Mouse (Mus musculus): ENCODE results near the gene Polr3gl. TPM values are rescaled to one million over a fixed set of nuclear protein-coding genes. Genes with fewer than 3 reads are reported as not detected.

Gene Polr3gl
- polyA plus RNA-seq, 1 experiment from 2014 or later, result 35.8 TPM

DNA sequence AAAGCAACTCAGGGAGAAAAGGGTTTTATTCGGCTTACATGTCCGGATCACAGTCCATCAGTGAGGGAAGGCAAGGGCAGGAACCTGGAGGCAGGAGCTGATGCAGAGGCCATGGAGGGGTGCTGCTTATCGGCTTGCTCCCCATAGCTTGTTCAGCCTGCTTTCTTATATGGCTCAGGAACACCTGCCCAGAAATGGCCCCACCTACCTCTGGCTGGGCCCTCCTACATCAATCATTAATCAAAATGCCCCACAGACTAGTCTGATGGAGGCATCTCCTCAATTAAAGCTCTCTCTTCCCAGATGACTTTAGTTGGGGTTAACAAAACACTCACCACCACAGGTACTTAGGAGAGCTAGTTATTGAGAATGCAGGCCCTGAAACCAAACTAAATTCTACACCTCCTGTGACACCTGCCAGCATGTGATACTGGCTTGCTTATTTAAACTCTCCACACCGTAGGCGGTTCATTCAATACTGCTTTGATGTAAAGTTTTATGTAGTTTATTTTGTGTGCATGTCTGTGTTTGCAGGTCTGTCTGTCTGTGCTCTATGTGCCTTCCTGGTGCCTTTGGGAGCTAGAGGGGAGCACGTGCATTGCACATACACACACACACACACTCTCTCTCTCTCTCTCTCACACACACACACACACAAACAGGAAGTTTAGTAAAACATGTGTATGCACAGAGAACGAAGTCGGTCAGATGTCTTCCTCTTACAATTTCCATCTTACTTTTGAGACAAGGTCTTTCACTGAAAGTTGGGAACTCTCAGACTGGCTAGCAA, 27.1 kb downstream of the Polr3gl start:
- Histone ChIP-seq H3K36me3 (no peaks in the 10 kb centered on the region), H3K27me3 (no peaks in the 10 kb centered on the region), H3K4me1 (no peaks in the 10 kb centered on the region), H3K4me2 (replicated peaks) (no peak overlapping the region), H3K4me3 (no peak overlapping the region), H3K27ac (replicated peaks) (no peak overlapping the region), H3K9me3 (no peaks in the 10 kb centered on the region), H3K9ac (replicated peaks) (no peak overlapping the region)
- no peak for ATAC-seq (ENCODE audit: low FRiP score, low read depth)
- 90% methylated on average over 8 of the region's 8 CpGs for WGBS

DNA sequence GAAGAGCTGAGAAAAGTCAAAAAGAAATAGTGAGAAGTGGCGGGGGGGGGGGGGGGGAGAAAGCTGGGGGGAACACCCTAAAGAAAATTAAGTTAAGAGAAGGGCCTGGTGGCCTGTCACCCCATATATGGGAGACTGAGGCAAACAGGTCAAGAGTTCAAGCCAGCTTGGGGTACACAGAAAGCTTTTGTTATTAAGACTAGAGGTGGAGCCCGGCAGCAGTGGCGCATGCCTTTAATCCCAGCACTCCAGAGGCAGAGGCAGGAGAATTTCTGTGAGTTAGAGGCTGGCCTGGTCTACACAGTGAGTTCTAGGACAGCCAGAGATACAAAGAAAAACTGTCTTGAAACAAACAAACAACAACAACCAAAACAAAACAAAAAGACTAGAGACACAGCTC, 28.9 kb downstream of the Polr3gl start:
- H3K36me3 ChIP-seq, result peaks cover 14% of the 10 kb centered on the region
- peaks cover 14% of the 10 kb centered on the region for H3K4me1 ChIP-seq
- 85% methylated on average over 3 of the region's 3 CpGs for WGBS
- H3K9me3 ChIP-seq, result no peaks in the 10 kb centered on the region
- no peak overlapping the region for H3K4me3 ChIP-seq
- H3K27me3 ChIP-seq, result no peaks in the 10 kb centered on the region
- H3K4me2 ChIP-seq (replicated peaks), result no peak overlapping the region
- ATAC-seq (ENCODE audit: low FRiP score, low read depth), result no peak
- H3K9ac ChIP-seq (replicated peaks), result no peak overlapping the region
- no peak overlapping the region for H3K27ac ChIP-seq (replicated peaks)

DNA sequence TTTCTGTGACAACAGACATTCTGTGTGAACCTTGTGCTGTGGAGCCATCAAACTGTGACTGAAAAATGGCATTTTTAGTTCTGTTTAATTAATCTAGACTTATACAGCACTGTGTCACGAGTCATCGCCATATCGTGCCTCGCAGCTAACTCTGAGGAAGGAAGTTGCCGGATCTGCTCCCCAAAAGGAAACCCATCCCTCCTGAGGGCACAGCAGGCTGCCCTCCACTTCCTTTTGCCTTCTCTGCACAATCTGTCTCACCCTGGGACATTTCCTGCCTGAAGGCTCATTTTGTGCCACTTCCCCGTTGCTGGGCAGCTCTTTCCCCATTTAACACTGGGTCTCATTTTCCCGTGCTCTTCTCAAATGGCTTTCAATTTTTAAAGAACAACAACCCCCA, 29.3 kb downstream of the Polr3gl start:
- H3K9ac ChIP-seq (replicated peaks), result no peak overlapping the region
- H3K36me3 ChIP-seq, result peaks cover 19% of the 10 kb centered on the region
- no peak overlapping the region for H3K4me2 ChIP-seq (replicated peaks)
- no peaks in the 10 kb centered on the region for H3K27me3 ChIP-seq
- no peaks in the 10 kb centered on the region for H3K9me3 ChIP-seq
- no peak for ATAC-seq (ENCODE audit: low FRiP score, low read depth)
- peaks cover 19% of the 10 kb centered on the region for H3K4me1 ChIP-seq
- WGBS, result 83% methylated on average over 7 of the region's 7 CpGs
- no peak overlapping the region for H3K4me3 ChIP-seq
- no peak overlapping the region for H3K27ac ChIP-seq (replicated peaks)

DNA sequence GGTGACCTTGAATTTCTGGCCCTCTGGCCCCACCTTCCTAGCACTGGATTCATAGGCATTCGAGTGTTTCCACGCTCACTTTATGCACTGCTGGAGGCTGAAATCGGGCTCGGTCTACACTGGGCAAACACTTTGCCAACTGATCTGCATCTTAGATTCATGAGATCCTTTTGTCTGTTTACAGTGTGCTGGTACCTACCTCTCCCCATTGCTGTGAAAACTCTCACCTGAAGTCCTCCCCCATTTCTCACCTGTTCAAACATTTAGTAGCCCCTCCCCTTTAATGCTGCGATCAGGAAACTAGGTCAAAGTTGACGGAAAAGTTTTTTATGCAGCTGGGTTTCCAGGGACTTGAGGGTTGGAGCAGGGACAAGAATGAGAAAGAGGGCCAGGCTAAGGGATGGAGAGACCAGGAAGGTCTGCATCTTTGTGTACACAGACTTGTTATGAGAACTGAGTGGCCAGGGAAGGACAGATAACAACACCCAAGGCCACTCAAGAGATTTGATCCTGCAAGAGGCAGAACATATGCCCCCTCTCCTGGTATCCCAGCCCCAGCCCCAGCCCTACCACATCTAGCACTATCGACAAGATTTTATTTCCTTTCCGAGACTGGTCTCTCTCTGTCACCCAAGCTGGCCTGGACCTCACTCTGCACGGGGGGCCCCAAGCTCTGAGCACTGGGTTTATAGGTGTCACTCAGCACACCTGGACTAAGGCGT, 29.9 kb downstream of the Polr3gl start:
- H3K4me1 ChIP-seq, result peaks cover 24% of the 10 kb centered on the region
- 79% methylated on average over 10 of the region's 10 CpGs for WGBS
- H3K4me2 ChIP-seq (replicated peaks), result no peak overlapping the region
- H3K4me3 ChIP-seq, result no peak overlapping the region
- H3K36me3 ChIP-seq, result peaks cover 23% of the 10 kb centered on the region
- no peaks in the 10 kb centered on the region for H3K9me3 ChIP-seq
- no peak overlapping the region for H3K27ac ChIP-seq (replicated peaks)
- no peak for ATAC-seq (ENCODE audit: low FRiP score, low read depth)
- H3K27me3 ChIP-seq, result no peaks in the 10 kb centered on the region
- no peak overlapping the region for H3K9ac ChIP-seq (replicated peaks)

DNA sequence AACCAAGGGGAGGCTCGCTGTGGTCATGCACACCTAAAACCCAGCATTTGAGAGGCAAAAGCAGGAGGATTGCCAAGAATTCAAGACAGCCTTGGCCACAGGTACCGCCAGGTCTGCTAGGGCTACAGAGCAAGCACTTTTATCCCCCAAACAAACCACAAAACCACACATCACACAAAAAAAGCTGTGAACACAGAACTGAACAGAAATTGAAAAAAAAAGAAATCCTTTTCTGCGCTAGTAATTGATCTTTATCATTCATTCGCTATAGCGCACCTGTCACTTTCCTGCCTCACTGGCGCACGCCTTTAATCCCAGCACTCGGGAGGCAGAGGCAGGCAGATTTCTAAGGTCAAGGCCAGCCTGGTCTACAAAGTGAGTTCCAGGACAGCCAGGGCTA, 30.7 kb downstream of the Polr3gl start:
- no peaks in the 10 kb centered on the region for H3K9me3 ChIP-seq
- H3K4me2 ChIP-seq (replicated peaks), result no peak overlapping the region
- H3K36me3 ChIP-seq, result peaks cover 23% of the 10 kb centered on the region
- no peak overlapping the region for H3K27ac ChIP-seq (replicated peaks)
- ATAC-seq (ENCODE audit: low FRiP score, low read depth), result no peak
- no peaks in the 10 kb centered on the region for H3K27me3 ChIP-seq
- 97% methylated on average over 8 of the region's 8 CpGs for WGBS
- H3K9ac ChIP-seq (replicated peaks), result no peak overlapping the region
- peaks cover 31% of the 10 kb centered on the region for H3K4me1 ChIP-seq
- H3K4me3 ChIP-seq, result no peak overlapping the region

DNA sequence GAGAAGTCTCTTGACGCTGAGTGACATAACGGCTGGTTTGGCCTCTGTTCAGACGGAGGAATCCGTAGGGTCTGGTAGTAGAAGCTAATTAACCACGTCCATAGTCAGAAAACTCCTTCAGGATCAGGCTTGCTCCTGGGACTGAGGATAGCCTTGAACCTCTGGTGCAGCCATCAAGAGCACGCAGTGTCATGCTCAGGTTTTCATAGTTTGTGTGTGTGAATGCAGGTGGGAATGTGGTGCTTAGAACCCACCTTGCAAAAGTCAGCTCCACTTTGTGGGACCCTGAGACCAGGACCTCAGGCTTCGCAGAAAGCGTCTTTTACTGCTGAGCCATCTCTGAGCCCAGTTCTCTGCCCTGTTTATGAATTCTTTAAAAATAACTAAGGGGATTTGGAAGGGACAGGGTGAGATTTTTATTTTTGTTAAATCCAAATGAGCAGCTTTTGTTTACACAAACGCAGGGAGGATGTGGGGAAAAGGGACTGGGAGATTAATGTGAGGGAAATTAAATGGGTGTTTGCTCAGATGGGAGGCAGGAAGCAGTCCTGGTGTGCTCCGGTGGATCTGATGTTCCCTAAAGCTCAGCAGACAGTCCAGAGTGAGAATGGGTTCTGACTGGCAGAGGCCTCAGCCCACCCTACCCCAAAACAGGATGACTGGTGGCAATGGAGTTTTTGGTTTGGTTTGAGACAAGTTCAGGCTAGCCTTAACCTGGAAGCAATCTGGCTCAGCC, 31.9 kb downstream of the Polr3gl start:
- Histone ChIP-seq H3K27ac (replicated peaks) (0 out of 2 replicates have a peak overlapping the region, but pooled peaks have one; percentile 30), H3K36me3 (peaks cover 23% of the 10 kb centered on the region), H3K4me2 (replicated peaks) (no peak overlapping the region), H3K27me3 (no peaks in the 10 kb centered on the region), H3K4me3 (no peak overlapping the region), H3K4me1 (peaks cover 33% of the 10 kb centered on the region), H3K9me3 (no peaks in the 10 kb centered on the region), H3K9ac (replicated peaks) (no peak overlapping the region)
- 60% methylated on average over 10 of the region's 10 CpGs for WGBS
- ATAC-seq (ENCODE audit: low FRiP score, low read depth), result no peak

DNA sequence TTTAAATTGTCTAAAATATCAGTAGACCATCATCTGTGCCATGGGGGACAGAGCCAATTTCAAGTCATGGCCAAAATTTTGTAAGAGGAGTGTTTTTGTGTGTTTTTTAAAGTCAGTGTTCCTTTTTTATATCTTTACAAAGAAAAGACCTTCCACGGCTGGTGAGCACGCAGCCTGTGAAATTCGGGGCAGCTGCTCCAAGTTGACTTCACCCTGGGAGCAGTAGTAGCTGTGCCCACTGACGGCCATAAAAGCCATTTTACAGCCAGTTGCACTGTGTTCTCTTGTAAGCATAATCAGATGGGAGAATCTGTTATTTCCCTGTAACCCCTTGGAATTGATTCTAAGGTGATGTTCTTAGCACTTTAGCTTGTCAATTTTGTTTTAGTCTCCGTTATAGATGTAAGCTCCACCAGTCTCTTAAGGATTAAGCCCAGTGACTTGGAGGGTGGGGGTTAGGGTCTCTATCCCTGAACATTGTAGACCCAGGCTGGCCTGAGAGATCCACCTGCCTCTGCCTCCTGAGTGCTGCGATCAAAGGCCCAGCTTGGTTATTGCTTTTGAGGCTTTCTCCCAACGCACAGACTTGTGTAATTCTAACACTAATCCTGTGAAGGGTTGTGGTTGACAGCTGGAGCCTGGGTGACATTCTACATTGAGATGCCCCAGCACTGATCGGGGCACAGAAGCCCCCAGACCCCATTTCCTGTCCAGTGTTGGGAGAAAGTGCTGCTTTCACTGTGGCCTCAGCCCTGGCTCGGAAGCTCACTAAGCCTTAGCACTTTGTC, 32.9 kb downstream of the Polr3gl start:
- WGBS, result 92% methylated on average over 9 of the region's 9 CpGs
- ATAC-seq (ENCODE audit: low FRiP score, low read depth), result no peak

DNA sequence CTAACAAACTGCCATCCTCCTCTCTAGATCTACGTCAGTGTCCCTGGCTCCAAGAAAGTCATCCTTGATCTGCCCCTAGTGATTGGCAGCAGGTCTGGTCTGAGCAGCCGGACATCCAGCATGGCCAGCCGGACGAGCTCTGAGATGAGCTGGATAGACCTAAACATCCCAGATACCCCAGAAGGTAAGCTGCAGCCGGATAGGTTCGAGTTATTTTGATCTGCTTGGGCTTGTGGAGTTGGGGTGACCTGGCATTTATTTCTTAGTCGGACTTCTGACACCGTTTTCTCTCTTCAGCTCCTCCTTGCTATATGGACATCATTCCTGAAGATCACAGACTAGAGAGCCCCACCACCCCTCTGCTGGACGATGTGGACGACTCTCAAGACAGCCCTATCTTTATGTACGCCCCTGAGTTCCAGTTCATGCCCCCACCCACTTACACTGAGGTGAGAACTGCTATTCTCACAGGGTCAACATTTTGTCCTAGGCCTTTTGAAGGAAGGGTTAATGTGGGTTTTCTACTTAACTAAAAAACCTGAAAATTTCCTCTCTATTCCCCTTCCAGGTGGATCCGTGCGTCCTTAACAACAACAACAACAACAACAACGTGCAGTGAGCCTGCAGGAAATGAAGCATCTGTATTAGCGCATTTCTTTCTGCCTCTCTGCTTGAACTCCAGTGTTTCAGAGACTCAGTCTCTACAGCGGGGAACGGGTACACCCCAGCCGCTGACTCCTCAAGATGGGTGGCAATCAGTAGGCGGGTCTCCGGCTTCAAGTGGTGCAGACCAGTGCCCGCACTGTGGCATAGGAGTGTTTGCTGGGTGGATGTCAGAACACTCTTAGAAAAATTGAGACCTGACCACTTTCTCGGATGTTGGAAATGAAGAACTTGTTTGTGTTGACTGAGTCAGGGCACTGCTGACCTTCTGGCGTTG, 33.8 kb downstream of the Polr3gl start:
- peak overlapping the region; percentile 83 for H3K4me2 ChIP-seq (replicated peaks)
- H3K27ac ChIP-seq (replicated peaks), result no peak overlapping the region
- H3K9ac ChIP-seq (replicated peaks), result peak overlapping the region; percentile 80; the same call in 1 of the 2 replicates
- peak overlapping the region; percentile 75 for H3K4me3 ChIP-seq
- H3K9me3 ChIP-seq, result no peaks in the 10 kb centered on the region
- 93% methylated on average over 23 of the region's 23 CpGs for WGBS
- H3K4me1 ChIP-seq, result peaks cover 47% of the 10 kb centered on the region
- no peaks in the 10 kb centered on the region for H3K27me3 ChIP-seq
- H3K36me3 ChIP-seq, result peaks cover 23% of the 10 kb centered on the region
- ATAC-seq (ENCODE audit: low FRiP score, low read depth), result no peak

More for the DNA sequence above, 32.9 kb downstream of the Polr3gl start:
- peaks cover 23% of the 10 kb centered on the region for H3K36me3 ChIP-seq
- H3K9me3 ChIP-seq, result no peaks in the 10 kb centered on the region
- peak overlapping the region; percentile 83 for H3K4me2 ChIP-seq (replicated peaks)
- no peak overlapping the region for H3K9ac ChIP-seq (replicated peaks)
- H3K4me3 ChIP-seq, result peak overlapping the region; percentile 10
- H3K4me1 ChIP-seq, result peaks cover 42% of the 10 kb centered on the region
- no peaks in the 10 kb centered on the region for H3K27me3 ChIP-seq
- no peak overlapping the region for H3K27ac ChIP-seq (replicated peaks)

DNA sequence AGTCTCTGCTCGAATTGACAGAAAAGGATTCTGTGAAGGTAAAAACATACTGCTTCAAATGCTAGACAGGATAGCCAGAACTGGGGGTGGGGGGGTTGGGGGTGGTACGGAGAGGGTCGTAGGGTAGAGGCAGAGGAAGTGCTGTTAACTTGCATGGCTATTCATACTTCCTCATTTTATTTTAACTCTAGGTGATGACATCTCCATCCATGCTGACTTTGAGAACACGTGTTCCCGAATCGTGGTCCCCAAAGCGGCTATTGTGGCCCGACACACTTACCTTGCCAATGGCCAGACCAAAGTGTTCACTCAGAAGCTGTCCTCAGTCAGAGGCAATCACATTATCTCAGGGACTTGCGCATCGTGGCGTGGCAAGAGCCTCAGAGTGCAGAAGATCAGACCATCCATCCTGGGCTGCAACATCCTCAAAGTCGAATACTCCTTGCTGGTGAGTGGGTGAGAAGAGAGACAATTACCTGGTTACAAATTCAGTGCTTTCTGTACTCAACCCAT, 34.5 kb downstream of the Polr3gl start:
- no peak for ATAC-seq (ENCODE audit: low FRiP score, low read depth)
- H3K4me3 ChIP-seq, result peak overlapping the region; percentile 75
- H3K36me3 ChIP-seq, result peaks cover 23% of the 10 kb centered on the region
- WGBS, result 89% methylated on average over 12 of the region's 12 CpGs
- no peaks in the 10 kb centered on the region for H3K9me3 ChIP-seq
- peak overlapping the region; percentile 83 for H3K4me2 ChIP-seq (replicated peaks)
- no peaks in the 10 kb centered on the region for H3K27me3 ChIP-seq
- peaks cover 51% of the 10 kb centered on the region for H3K4me1 ChIP-seq
- H3K27ac ChIP-seq (replicated peaks), result no peak overlapping the region
- H3K9ac ChIP-seq (replicated peaks), result peak overlapping the region; percentile 80; the same call in 1 of the 2 replicates

DNA sequence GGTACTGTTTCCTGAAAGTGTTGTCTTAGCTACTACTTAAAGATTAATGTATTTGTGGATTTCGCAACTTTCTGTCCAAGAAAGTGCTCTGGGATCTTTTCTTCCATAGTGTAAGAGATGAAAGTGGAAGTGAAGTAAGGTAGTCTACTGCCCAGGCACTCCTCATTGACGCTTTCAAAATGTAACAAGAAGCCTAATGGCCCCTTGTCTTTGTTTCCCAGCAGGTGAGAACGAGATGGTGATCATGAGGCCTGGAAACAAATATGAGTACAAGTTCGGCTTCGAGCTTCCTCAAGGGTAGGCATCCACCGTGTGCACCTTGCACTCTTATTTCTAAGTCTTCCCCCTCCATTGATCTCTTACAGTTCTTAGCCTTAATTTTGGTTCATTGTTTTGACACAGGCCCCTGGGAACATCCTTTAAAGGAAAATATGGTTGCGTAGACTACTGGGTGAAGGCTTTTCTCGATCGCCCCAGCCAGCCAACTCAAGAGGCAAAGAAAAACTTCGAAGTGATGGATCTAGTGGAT, 35.2 kb downstream of the Polr3gl start:
- Histone ChIP-seq H3K4me2 (replicated peaks) (peak overlapping the region; percentile 83), H3K27ac (replicated peaks) (no peak overlapping the region), H3K4me3 (peak overlapping the region; percentile 75), H3K4me1 (peaks cover 51% of the 10 kb centered on the region), H3K27me3 (no peaks in the 10 kb centered on the region), H3K9me3 (no peaks in the 10 kb centered on the region), H3K36me3 (peaks cover 23% of the 10 kb centered on the region), H3K9ac (replicated peaks) (peak overlapping the region; percentile 80)
- 49% methylated on average over 10 of the region's 10 CpGs for WGBS
- ATAC-seq (ENCODE audit: low FRiP score, low read depth), result no peak

All from midbrain, embryonic 12.5 days (tissue).